Mouse (Mus musculus): ENCODE data around the gene Cenpc1.

Gene Cenpc1

DNA sequence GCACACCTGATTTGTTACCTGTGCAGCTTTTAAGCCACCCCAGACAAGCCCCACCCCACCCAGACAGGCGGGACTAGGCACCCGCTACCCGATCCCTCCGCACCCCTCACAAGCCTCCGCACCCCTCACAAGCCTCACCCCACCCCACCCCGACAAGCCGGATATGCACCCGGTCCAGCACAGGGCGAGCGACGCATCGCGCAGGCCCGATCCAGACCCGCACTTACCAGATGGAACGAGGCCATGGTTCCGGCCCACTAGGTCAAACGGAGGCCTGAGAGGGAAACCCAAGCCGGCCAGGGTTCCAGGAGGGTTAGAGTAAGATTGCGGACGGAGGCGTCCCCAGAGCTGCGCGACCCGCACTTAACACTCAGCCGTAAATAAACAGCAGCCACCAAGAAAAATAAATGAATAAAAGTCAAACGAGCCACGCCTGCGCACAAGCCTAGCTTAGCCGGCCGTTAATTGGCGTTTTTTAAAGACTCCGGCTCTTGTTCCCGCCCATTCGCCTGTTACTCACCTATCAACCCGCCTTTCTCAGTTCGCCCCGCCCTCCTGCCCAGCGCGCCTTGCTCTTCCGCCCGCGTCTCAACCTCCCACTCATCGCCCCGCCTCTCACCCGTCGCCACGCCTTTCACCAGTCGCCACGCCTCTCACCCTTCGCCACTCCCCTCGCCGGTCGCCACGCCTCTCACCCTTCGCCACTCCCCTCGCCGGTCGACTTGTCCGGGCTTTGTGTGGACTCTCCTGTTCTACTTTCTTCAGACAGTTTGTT lies at the start of gene Cenpc1:
Gene Cenpc1, minus strand, starts transcription at position 483 of the 775 bp plus-strand sequence.
- peak; percentile 99 for DNase-seq (ENCODE audit: low spot score)

GRCm38 (mm10) chr5:86113997-86114396 lies 48.6 kb upstream of the Cenpc1 start:
- no peak for DNase-seq (ENCODE audit: low spot score)

- DNase-seq (ENCODE audit: low spot score): no peak
These were observed 47.7 kb upstream of the Cenpc1 start for GRCm38 (mm10) chr5:86113037-86113436.

- no peak for DNase-seq (ENCODE audit: low spot score)
These were observed 45.7 kb upstream of the Cenpc1 start for GRCm38 (mm10) chr5:86111074-86111473.

- DNase-seq (ENCODE audit: low spot score): no peak
These were observed 41.2 kb upstream of the Cenpc1 start for GRCm38 (mm10) chr5:86106610-86107009.

DNA sequence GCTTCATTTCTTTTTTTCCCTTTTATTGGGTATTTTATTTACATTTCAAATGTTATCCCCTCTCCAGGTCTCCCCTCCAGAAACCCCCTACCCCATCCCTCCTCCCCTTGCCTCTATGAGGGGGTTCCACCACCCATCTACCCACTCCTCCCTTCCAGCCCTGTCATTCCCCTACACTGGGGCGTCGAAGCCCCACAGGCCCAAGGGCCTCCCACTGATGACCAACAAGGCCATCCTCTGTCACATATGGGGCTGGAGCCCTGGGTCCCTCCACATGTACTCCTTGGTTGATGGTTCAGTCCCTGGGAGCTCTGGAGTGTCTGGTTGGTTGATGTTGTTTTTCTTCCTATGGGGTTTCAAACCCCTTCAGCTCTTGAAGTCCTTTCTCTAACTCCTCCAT lies 36.8 kb upstream of the Cenpc1 start:
- no peak for DNase-seq (ENCODE audit: low spot score)

DNA sequence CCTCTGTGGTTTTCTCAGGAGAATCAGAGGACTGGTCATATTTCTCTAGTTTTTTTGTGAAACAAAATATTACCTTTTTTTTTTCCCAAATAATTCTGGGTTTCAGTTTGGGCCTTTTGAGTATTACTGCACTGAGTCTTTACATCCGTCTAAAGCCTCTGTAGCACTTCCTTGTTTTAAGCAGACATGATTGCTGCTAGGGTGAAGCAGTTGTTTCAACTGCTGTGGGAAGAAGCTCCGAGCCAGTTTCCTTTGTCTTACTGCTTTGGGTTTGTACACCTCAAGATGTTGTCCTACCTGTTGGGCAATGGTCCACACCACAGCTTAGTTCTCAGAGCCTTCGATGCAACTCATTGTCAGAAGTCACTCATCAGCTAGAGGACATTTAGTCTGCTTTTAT lies 35.2 kb upstream of the Cenpc1 start:
- no peak for DNase-seq (ENCODE audit: low spot score)

- no peak for DNase-seq (ENCODE audit: low spot score)
These were observed 33.6 kb upstream of the Cenpc1 start for GRCm38 (mm10) chr5:86098988-86099387.

DNA sequence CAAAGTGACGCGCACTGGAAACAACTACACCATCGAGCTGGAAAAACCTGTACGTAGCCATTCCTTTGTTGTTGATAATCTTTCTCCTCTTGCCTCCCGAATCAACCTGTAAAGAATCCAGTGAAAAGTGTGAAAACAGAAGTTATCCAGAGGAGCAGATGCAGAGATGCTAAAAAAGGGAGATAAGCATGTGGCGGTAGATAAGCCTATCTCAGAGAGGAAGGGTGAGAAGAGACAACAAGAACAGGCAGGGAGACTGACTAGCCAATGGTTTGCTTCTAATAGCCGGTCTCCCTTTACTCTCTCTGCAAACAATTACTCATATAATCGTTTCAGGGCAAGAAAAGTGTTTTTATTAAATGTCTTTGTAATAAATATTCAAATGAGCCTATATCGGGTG lies 29.4 kb upstream of the Cenpc1 start:
- no peak for DNase-seq (ENCODE audit: low spot score)

DNA sequence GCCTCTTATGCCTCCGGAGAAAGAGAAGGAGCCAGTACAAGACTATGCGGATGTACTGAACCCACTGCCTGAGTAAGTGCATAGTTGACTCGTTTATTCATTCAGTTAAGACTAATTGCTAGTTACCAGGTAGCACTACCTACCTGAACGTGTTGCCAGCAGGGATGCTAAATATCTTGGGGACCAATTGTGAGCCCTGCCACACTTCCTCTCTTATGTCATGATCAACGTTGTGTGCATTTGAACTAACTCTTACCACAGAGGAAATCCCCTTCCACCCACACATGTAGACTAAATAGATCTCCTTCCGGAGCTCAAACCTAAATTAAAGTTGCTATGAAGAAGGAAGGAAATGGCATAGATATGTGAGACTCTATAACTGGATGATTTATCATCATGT lies 21.4 kb upstream of the Cenpc1 start:
- no peak for DNase-seq (ENCODE audit: low spot score)

DNA sequence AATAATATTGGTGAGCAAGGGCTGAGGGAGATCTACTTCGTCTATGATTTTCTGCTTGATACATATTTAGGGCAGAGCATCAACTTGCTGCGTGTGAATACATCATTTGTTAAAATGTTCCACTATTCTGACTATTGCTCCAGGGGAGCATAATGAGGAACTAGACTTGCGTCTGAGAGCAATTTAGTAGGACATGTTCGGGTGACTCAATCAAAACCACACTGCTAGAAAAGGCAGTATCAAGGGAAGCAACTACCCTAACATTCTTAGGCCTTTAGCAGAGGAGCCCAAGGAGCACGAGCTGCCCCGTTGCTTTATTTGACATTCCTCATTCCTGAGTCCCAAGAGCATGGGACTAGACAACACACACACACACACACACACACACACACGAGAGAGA lies 19.6 kb upstream of the Cenpc1 start:
- DNase-seq (ENCODE audit: low spot score): no peak

GRCm38 (mm10) chr5:86083987-86084386 lies 18.6 kb upstream of the Cenpc1 start:
- no peak for DNase-seq (ENCODE audit: low spot score)

DNA sequence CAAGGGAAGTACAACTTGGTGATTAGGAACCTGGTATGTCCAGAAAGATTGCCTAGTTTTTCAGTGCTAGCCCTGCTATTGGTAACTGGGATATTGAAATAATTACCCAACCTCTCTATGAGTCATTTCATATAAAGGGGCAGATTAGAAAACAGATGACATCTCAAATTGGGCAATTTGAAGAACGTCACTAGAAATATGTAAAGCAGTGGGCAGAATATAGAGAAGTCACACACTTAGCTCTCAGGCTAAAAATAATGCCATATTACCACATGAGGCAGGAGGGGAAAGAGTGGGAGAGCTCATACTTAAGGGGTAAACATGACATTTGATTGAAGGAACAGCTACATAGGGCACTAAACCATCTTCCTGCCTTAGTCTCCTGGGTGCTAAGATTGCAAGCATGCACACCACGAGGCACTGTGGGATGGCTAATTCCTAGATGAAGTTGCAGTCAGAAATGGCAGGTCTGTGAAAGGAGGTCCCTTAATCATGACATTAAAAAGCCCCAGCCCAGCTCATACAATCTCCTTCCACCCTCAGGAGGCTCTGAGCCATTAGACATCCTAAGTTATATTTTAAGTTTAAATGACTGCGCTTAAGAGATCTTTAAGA lies 13.4 kb upstream of the Cenpc1 start:
- DNase-seq (ENCODE audit: low spot score): no peak

DNA sequence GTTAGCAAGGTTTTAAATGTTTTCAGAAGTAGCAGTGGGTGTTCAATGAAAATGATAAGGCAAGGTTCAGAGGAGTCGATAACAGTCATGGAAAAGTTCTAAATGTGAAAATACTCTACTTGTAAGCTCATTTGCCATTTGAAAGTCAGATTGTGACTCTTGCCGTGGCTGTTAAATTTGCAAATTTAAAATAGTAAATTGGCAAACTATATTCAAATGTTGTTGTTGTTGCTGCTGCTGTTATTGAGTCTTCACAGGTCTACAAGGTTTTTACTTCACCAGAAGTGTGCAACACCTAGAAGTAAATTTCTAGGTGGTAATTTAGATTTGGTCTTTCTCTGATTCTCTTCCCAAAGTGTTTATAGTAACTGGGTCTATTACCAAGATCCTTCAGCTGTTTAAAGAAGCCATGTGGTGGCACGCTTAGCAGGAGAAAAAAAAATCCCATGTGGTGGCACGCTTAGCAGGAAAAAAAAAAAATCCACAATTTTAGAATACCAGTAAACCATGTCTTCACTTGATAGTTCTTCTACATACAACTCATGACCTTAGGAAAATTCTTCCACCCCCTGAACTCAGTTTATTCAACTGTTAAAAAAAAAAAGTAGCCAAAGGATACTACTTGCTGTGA lies 7.5 kb upstream of the Cenpc1 start:
- DNase-seq (ENCODE audit: low spot score): no peak

DNA sequence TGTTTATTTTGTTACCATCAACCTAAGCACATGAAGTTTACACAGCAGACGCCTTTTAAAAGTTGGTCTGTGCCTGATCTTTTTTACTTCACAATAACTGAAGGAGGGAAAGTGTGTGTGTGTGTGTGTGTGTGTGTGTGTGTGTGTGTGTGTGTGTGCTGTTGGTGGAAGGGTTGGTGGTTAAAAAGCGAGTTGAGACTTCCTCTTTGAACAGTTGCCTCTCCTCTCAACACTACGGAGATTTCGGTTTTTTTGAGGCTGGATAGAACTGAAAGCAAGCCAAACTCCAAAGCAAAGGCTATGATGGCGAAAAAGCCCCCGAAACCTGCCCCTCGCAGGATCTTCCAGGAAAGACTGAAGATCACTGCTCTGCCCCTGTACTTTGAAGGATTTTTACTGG lies 6.2 kb upstream of the Cenpc1 start, which contains the start of gene Stap1:
Gene Stap1, plus strand, starts transcription at position 209 of the 400 bp plus-strand sequence.
- no peak for DNase-seq (ENCODE audit: low spot score)

DNA sequence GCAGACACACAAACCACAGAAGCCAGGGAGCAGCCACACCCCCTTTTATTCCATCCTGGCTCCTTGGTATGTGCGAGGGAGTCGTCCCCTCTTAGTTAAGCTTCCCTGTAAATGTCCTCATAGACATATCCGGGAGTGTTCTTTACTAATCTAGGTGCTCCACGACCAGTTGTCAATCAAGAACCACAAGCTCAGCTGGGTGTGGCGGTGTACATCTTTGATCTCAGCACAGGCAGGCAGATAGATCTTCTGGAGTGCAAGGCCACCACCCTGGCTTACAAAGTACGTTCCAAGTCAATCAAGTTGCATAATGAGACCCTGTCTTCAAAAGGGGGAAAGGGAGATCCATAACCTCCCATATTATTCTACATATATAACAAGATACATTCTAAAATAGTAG lies 3.7 kb upstream of the Cenpc1 start:
- DNase-seq (ENCODE audit: low spot score): no peak

- no peak for DNase-seq (ENCODE audit: low spot score)
These were observed 3.1 kb upstream of the Cenpc1 start for GRCm38 (mm10) chr5:86068451-86068850.

DNA sequence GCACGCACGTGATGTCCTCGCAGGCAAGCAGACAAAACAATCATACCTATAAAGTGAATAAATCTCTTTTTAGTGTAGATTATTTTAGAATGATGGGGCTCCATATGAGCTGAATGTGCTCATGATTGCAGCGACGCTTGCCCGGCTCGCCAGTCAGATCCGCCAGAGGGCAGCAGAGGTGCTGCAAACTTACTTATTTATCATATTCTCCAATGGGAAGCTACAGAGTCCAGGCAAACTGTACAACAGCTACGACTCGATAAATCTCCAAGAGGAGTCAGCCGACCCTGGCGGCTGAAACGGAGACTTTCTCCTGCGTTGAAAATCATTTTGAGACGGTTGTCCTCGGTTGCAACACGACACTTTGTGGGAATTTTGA lies 1.2 kb upstream of the Cenpc1 start:
- DNase-seq (ENCODE audit: low spot score): peak; percentile 87

- peak; percentile 7 for DNase-seq (ENCODE audit: low spot score)
These were observed 630 bp upstream of the Cenpc1 start for GRCm38 (mm10) chr5:86065876-86066550.

DNA sequence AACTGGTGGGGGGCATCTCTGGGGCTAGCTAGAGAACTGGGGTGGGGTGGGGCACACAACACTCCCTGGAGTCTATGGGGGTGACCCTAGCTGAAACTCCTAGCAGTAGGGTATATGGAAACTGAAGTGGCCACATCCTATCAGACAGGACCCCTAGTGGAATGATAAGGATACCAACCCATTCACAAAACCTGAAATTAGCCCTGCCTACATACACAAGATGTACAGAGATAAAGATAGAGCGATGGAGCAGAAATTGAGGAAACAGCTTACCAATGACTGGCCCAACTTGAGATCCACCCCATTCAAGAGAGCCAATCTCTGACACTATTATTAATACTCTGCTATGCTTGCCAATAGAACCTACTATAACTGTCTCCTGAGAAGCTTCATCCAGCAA lies 1.9 kb downstream of the Cenpc1 start:
- DNase-seq (ENCODE audit: low spot score): no peak

- DNase-seq (ENCODE audit: low spot score): no peak
These were observed 35.6 kb downstream of the Cenpc1 start for GRCm38 (mm10) chr5:86029820-86030219.

All from urinary bladder, postnatal 14 days (tissue).